Mouse (Mus musculus) small intestine, adult 2 months (tissue): ENCODE results near the gene Styk1. TPM values are rescaled to one million over a fixed set of nuclear protein-coding genes. Genes with fewer than 3 reads are reported as not detected.
"Not testable (repeated sequence)": the region's sequence is repeated elsewhere in the genome, so short reads cannot be mapped to it uniquely, and the experiment has no call there.

ENCODE experiments used
- H3K27ac ChIP-seq: fragments of 200-500 bp; 2 replicates; pipeline ENCODE4 v1.5.1; 2012; ENCODE audit warnings: low read depth, low read length, control low read depth, inconsistent platforms; ENCODE audit not compliant: insufficient read depth
- H3K27me3 ChIP-seq: fragments of 200-500 bp; 2 replicates; pipeline ENCODE4 v1.6.1; 2012; ENCODE audit warnings: mild to moderate bottlenecking, moderate library complexity, low read length, inconsistent platforms; ENCODE audit not compliant: control insufficient read depth, insufficient read depth
- H3K36me3 ChIP-seq: fragments of 200-500 bp; 2 replicates; pipeline ENCODE4 v1.6.1; 2012; ENCODE audit warnings: mild to moderate bottlenecking, low read length, control low read depth, inconsistent platforms; ENCODE audit not compliant: control insufficient read depth, insufficient read depth
- H3K4me1 ChIP-seq: fragments of 200-500 bp; 2 replicates; pipeline ENCODE4 v1.6.1; 2012; ENCODE audit warnings: low read length, inconsistent platforms, mixed read lengths; ENCODE audit not compliant: control insufficient read depth, insufficient read depth, insufficient read length
- H3K4me3 ChIP-seq: fragments of 200-500 bp; 2 replicates; pipeline ENCODE4 v1.5.1; 2012; ENCODE audit warnings: low read depth, mild to moderate bottlenecking, control low read depth, inconsistent platforms, low read length, moderate library complexity
- CTCF ChIP-seq: fragments of 200-500 bp; IDR thresholded peaks from 2 replicates; pipeline ENCODE4 v1.5.1; 2012; ENCODE audit warnings: low read depth, mild to moderate bottlenecking, control low read depth, inconsistent platforms, low read length, moderate library complexity, mixed read lengths; ENCODE audit not compliant: insufficient replicate concordance, insufficient read length; ENCODE audit errors: extremely low read depth
- POLR2A ChIP-seq: fragments of 200-500 bp; IDR thresholded peaks from 2 replicates; pipeline ENCODE4 v1.6.1; 2012; ENCODE audit warnings: low read depth, mild to moderate bottlenecking, control low read depth, inconsistent platforms, low read length, moderate library complexity
- WGBS: fragments of 180-500 bp; shearing (Covaris S2); methylation state at CpG from one replicate; pipeline ENCODE4 v1.1.7; 2018; 5-methylcytosine and 5-hydroxymethylcytosine counted together
- polyA plus RNA-seq: library from polyadenylated mRNA; depleted of rRNA; stranded (reverse); fragments of >200 nt; gene quantifications from 2 replicates; pipeline ENCODE4 v1.2.3, GENCODE M21; 2012

Styk1 gene
- polyA plus RNA-seq, 1 experiment: 33.0 TPM

GRCm38 (mm10) chr6:131292991-131293788 lies 60.2 kb downstream of the Styk1 start, which contains the start of gene Magohb:
Magohb (minus strand) TSS chr6:131293244.
- H3K4me3 ChIP-seq: peak within 1 kb of the TSS; percentile 73
- under 1% methylated on average over 49 of the region's 51 CpGs for WGBS
- no peaks in the 10 kb centered on the region for H3K27me3 ChIP-seq
- H3K4me1 ChIP-seq: peaks cover 3% of the 10 kb centered on the region; the same call in 1 of the 2 replicates
- peak within 1 kb of the TSS; percentile 98 for H3K27ac ChIP-seq
- H3K36me3 ChIP-seq: peaks cover 5% of the 10 kb centered on the region; the same call in 1 of the 2 replicates
- TF ChIP-seq CTCF (no peak), POLR2A (0 out of 2 replicates have a peak, but pooled peaks have one; percentile 29)

GRCm38 (mm10) chr6:131292276-131292990 lies 61.0 kb downstream of the Styk1 start:
- WGBS: 6% methylated on average over 10 of the region's 10 CpGs
- H3K4me1 ChIP-seq: peaks cover 3% of the 10 kb centered on the region; the same call in 1 of the 2 replicates
- H3K27ac ChIP-seq: peak overlapping the region; percentile 98
- H3K4me3 ChIP-seq: peak overlapping the region; percentile 73
- TF ChIP-seq POLR2A (no peak), CTCF (no peak)
- H3K27me3 ChIP-seq: no peaks in the 10 kb centered on the region
- H3K36me3 ChIP-seq: peaks cover 7% of the 10 kb centered on the region

GRCm38 (mm10) chr6:131290430-131290829 lies 63.0 kb downstream of the Styk1 start:
- Histone ChIP-seq H3K27ac (no peak overlapping the region), H3K27me3 (no peaks in the 10 kb centered on the region), H3K36me3 (peaks cover 15% of the 10 kb centered on the region), H3K4me1 (peaks cover 3% of the 10 kb centered on the region; the same call in 1 of the 2 replicates), H3K4me3 (no peak overlapping the region)
- TF ChIP-seq CTCF (peak; percentile 66; the same call in 1 of the 2 replicates), POLR2A (no peak)
- 3% methylated on average over 2 of the region's 2 CpGs for WGBS

GRCm38 (mm10) chr6:131278160-131278559 lies 75.2 kb downstream of the Styk1 start:
- not testable (repeated sequence) for H3K4me3 ChIP-seq, H3K27ac ChIP-seq, H3K36me3 ChIP-seq, H3K27me3 ChIP-seq, H3K4me1 ChIP-seq
- 86% methylated on average over 2 of the region's 2 CpGs for WGBS

- H3K4me3 ChIP-seq: no peak overlapping the region
- 55% methylated on average over 4 of the region's 4 CpGs for WGBS
- no peaks in the 10 kb centered on the region for H3K27me3 ChIP-seq
- H3K4me1 ChIP-seq: no peaks in the 10 kb centered on the region
- TF ChIP-seq CTCF: no peak
- TF ChIP-seq POLR2A: no peak
- H3K27ac ChIP-seq: no peak overlapping the region
- H3K36me3 ChIP-seq: no peaks in the 10 kb centered on the region
Measured at GRCm38 (mm10) chr6:131276659-131277058, 76.7 kb downstream of the Styk1 start.

GRCm38 (mm10) chr6:131272311-131272710 lies 81.1 kb downstream of the Styk1 start:
- Histone ChIP-seq H3K4me3 (no peak overlapping the region), H3K27me3 (no peaks in the 10 kb centered on the region), H3K4me1 (no peaks in the 10 kb centered on the region), H3K36me3 (no peaks in the 10 kb centered on the region), H3K27ac (no peak overlapping the region)
- WGBS: 87% methylated on average over 1 of the region's 1 CpGs
- TF ChIP-seq POLR2A (no peak), CTCF (no peak)

DNA sequence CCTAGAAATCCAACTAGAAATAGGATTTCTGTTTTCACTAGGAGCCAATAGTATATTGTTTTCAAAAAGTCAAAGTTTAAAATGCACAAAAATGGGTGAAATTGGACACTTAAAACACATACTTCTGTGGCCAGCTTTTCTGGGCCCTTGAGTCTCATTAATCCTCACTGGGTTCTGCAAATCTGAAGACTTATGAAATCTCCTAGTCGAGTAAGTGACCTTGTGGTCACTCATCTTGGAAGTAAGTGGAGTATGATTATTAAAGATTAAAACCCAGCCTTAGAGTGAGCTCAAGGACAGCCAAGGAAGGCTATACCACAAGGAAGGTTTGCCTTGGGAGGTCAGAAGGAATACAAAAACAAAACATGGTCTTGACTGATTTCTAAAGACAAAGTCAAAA lies 83.1 kb downstream of the Styk1 start:
- Histone ChIP-seq H3K27ac (no peak overlapping the region), H3K4me1 (no peaks in the 10 kb centered on the region), H3K4me3 (no peak overlapping the region), H3K36me3 (no peaks in the 10 kb centered on the region), H3K27me3 (no peaks in the 10 kb centered on the region)
- WGBS: 45% methylated on average over 1 of the region's 1 CpGs
- TF ChIP-seq CTCF (no peak), POLR2A (no peak)
